Mouse (Mus musculus): ENCODE results near the gene Nabp2. TPM values are rescaled to one million over a fixed set of nuclear protein-coding genes. Genes with fewer than 3 reads are reported as not detected.

Gene Nabp2
- polyA plus RNA-seq, 1 experiment from 2014 or later, result 127 TPM

DNA sequence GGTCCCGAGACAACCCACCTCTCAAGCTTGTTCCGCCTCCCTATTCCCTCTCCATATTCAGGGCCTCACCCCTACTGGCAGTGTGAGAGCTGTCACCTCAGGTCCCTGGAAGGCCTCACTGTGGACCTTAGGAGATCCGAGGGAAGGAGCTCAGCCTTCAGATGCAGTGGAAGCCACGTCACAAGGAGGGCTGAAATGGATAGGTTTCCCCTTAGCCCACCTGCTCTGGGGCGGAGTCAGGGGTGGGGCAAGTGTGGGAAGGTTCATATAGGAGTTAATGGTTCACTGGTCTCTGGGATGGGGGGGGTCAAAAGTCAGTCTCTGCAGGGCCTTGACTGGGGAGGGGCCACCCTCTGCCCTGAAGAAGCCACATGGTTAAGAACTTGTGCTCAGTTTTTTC, 11.0 kb downstream of the Nabp2 start:
- H3K4me3 ChIP-seq, result no peak overlapping the region
- H3K4me2 ChIP-seq (replicated peaks), result no peak overlapping the region
- H3K36me3 ChIP-seq, result peaks cover 17% of the 10 kb centered on the region
- 0 out of 2 replicates have a peak overlapping the region, but pooled peaks have one; percentile 6 for H3K27ac ChIP-seq (replicated peaks)
- 39% methylated on average over 5 of the region's 5 CpGs for WGBS
- no peaks in the 10 kb centered on the region for H3K27me3 ChIP-seq
- H3K4me1 ChIP-seq, result peaks cover 13% of the 10 kb centered on the region
- H3K9me3 ChIP-seq, result no peaks in the 10 kb centered on the region
- no peak overlapping the region for H3K9ac ChIP-seq (replicated peaks)
- ATAC-seq (ENCODE audit: low FRiP score, low read depth), result no peak

DNA sequence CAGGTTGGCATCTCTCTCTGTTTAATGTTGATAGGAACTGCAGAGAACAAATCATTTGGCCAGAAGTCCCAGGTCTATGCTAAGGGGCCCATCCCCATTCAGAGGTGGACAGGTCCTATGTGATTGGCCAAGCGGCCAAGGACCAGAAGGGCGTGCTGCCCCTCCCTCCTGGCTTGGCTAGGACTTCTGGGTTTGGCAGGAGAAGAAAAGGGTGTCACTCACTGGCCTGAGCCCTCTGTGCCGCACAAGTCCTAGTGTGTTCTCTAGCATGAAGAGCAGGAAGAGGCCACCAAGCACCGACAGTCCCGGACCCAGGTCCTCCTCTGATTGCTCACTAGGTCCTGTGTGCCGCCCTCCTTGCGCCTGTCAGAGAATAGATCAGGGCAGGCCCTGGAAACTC, 13.8 kb downstream of the Nabp2 start:
- H3K27ac ChIP-seq (replicated peaks), result peak overlapping the region; percentile 54; the same call in 1 of the 2 replicates
- WGBS, result 68% methylated on average over 7 of the region's 7 CpGs
- H3K27me3 ChIP-seq, result no peaks in the 10 kb centered on the region
- H3K4me1 ChIP-seq, result peaks cover 21% of the 10 kb centered on the region
- no peak overlapping the region for H3K4me2 ChIP-seq (replicated peaks)
- peak; percentile 7; the same call in 1 of the 2 replicates for ATAC-seq (ENCODE audit: low FRiP score, low read depth)
- peak overlapping the region; percentile 21; the same call in 1 of the 2 replicates for H3K9ac ChIP-seq (replicated peaks)
- no peaks in the 10 kb centered on the region for H3K9me3 ChIP-seq
- no peak overlapping the region for H3K4me3 ChIP-seq
- peaks cover 28% of the 10 kb centered on the region for H3K36me3 ChIP-seq

DNA sequence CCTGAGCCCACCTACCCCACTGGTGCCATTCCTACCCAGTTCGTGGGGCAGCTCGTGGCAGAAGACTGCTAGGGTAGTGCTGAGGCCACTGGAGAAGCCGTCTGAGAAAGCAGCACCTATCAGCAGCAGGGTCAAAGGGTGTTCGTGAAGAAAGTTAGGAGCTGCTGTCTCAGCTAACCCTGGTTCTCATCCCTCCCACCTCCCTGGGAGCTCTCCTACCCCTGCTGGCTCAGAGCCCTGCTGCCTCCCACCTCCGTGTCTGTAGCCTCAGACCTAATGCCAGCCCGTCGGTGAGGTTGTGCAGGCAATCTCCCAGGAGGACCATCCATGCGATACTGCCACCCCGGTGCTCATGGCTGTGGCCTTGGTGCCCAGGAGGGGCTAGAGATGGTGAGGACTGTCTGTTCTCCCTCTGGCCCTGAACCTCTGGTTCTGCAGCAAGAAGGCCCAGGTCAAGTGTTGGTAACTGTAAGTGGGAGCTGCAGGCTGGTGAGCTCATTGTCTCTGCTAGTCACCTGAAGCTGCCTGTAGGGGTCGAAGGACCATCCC, 14.5 kb downstream of the Nabp2 start:
- no peaks in the 10 kb centered on the region for H3K27me3 ChIP-seq
- no peaks in the 10 kb centered on the region for H3K9me3 ChIP-seq
- 72% methylated on average over 10 of the region's 10 CpGs for WGBS
- H3K27ac ChIP-seq (replicated peaks), result 0 out of 2 replicates have a peak overlapping the region, but pooled peaks have one; percentile 0
- H3K9ac ChIP-seq (replicated peaks), result no peak overlapping the region
- no peak overlapping the region for H3K4me3 ChIP-seq
- H3K4me2 ChIP-seq (replicated peaks), result no peak overlapping the region
- peaks cover 35% of the 10 kb centered on the region for H3K36me3 ChIP-seq
- no peak for ATAC-seq (ENCODE audit: low FRiP score, low read depth)
- H3K4me1 ChIP-seq, result peaks cover 21% of the 10 kb centered on the region

DNA sequence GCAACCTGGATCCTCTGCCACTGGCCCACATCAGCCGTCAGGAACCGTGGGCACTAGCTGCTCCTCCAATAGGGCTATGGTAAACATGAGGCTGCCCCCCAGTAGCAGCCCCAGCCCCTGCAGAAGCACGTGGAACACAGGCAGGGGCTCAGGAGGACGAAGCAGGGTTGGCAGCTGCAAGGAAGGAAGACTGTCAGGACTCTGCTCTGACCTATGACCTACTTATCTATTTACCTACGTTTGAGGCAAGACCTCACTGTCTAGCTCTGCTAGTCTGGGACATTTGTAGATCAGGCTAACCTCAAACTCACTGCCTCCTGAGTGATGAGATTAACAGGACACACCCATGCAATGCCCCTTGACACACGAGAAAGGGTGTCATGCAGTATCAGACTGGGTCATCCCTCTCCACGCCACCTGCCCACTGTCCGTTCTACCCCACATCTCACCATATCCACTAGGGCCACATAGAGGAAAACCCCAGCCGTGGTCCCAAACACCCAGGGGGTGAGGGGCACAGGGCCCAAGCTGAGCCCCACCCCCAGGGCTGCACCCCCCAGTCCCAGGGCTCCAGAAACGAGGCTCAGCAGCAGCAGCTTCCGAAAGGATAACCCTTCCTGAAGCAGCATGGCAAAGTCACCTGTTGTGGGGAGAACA, 15.1 kb downstream of the Nabp2 start:
- H3K4me2 ChIP-seq (replicated peaks), result no peak overlapping the region
- ATAC-seq (ENCODE audit: low FRiP score, low read depth), result no peak
- 0 out of 2 replicates have a peak overlapping the region, but pooled peaks have one; percentile 0 for H3K27ac ChIP-seq (replicated peaks)
- H3K27me3 ChIP-seq, result no peaks in the 10 kb centered on the region
- H3K36me3 ChIP-seq, result peaks cover 36% of the 10 kb centered on the region
- H3K4me1 ChIP-seq, result peaks cover 21% of the 10 kb centered on the region
- 68% methylated on average over 11 of the region's 11 CpGs for WGBS
- H3K9me3 ChIP-seq, result no peaks in the 10 kb centered on the region
- no peak overlapping the region for H3K4me3 ChIP-seq
- H3K9ac ChIP-seq (replicated peaks), result no peak overlapping the region

DNA sequence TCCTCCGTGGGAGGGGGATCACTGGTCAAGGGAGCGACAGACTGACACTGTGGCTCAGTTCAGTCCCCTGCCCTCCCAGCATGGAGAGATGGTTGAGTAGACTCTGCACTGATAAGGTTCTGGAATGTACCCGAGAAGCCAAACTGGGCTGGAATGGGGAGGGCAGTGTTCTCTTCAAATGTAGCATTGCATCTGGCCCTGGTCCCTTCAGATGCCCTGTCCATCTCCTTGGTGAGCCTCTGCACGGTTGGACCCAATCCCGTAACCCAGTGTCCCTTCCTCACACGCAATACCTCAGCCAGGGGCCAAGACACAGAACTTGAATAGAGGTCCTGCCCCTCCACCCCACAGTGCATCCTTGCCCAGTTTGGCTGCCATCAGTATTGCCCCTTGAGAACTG, 19.4 kb downstream of the Nabp2 start:
- H3K4me2 ChIP-seq (replicated peaks), result no peak overlapping the region
- no peaks in the 10 kb centered on the region for H3K27me3 ChIP-seq
- no peak overlapping the region for H3K27ac ChIP-seq (replicated peaks)
- H3K9ac ChIP-seq (replicated peaks), result no peak overlapping the region
- no peak for ATAC-seq (ENCODE audit: low FRiP score, low read depth)
- peaks cover 9% of the 10 kb centered on the region; the same call in 1 of the 2 replicates for H3K4me1 ChIP-seq
- peaks cover 76% of the 10 kb centered on the region for H3K36me3 ChIP-seq
- H3K9me3 ChIP-seq, result no peaks in the 10 kb centered on the region
- H3K4me3 ChIP-seq, result no peak overlapping the region
- 86% methylated on average over 6 of the region's 6 CpGs for WGBS

DNA sequence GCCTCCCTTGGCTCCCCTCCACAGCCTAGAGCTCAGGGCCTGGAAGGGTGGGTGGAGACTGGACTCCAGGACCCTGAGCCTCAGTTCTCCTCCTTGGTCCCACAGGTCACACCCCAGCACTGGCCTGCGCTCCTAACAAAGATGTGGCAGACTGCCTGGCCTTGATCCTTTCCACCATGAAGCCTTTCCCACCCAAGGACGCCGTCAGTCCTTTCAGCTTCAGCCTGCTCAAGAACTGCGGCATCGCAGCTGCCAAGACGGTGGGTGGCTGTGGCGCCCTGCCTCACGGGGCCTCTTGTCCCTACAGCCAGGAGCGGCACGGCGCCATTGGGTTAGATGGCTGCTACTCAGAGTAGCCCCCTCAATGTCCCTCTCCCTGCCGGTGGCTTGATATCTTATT, 20.9 kb downstream of the Nabp2 start:
- Histone ChIP-seq H3K27ac (replicated peaks) (no peak overlapping the region), H3K27me3 (no peaks in the 10 kb centered on the region), H3K4me3 (no peak overlapping the region), H3K36me3 (peaks cover 85% of the 10 kb centered on the region), H3K9me3 (no peaks in the 10 kb centered on the region), H3K4me1 (peaks cover 8% of the 10 kb centered on the region; the same call in 1 of the 2 replicates), H3K9ac (replicated peaks) (no peak overlapping the region), H3K4me2 (replicated peaks) (no peak overlapping the region)
- ATAC-seq (ENCODE audit: low FRiP score, low read depth), result no peak
- 89% methylated on average over 12 of the region's 12 CpGs for WGBS

DNA sequence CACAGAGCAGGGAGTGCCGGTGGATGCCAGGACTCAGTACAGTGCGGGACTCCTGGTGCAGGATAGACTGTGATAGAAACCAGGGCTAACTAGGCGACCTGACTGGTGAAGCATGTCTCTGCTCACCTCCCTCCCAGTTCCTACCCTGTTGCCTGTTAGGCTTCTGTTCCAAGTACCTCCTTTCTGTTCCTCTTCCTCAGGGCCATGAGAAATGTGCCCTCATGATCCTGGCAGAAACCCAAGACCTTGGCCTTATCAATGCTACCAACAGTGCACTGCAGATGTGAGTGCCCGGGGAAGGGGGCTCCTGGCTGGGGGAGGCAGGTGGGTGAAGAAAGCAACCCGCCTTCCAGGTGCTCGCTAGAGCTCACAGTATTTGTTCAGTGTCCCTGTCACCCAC, 21.7 kb downstream of the Nabp2 start:
- Histone ChIP-seq H3K4me1 (peaks cover 8% of the 10 kb centered on the region; the same call in 1 of the 2 replicates), H3K27ac (replicated peaks) (no peak overlapping the region), H3K9me3 (no peaks in the 10 kb centered on the region), H3K36me3 (peaks cover 93% of the 10 kb centered on the region), H3K27me3 (no peaks in the 10 kb centered on the region), H3K4me2 (replicated peaks) (no peak overlapping the region), H3K4me3 (no peak overlapping the region), H3K9ac (replicated peaks) (no peak overlapping the region)
- ATAC-seq (ENCODE audit: low FRiP score, low read depth), result no peak
- 92% methylated on average over 6 of the region's 6 CpGs for WGBS

DNA sequence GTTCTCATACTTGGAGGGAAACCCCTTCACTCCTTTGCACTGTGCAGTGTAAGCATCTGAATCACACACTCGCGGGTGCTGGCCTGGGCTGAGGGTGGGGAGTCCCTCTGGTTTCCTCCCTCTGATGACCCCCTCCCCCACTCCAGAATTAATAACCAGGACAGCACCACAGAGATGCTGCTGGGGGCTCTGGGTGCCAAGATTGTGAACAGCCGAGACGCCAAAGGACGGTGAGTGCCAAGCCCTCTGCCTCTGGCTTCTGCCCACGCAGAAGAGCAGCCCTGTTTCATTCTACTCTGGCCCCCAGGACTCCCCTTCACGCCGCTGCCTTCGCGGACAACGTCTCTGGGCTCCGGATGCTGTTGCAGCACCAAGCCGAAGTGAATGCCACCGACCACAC, 22.4 kb downstream of the Nabp2 start:
- Histone ChIP-seq H3K9me3 (no peaks in the 10 kb centered on the region), H3K9ac (replicated peaks) (no peak overlapping the region), H3K36me3 (peaks cover 99% of the 10 kb centered on the region), H3K27ac (replicated peaks) (no peak overlapping the region), H3K4me2 (replicated peaks) (no peak overlapping the region), H3K4me1 (peaks cover 7% of the 10 kb centered on the region; the same call in 1 of the 2 replicates), H3K27me3 (no peaks in the 10 kb centered on the region), H3K4me3 (no peak overlapping the region)
- no peak for ATAC-seq (ENCODE audit: low FRiP score, low read depth)
- 90% methylated on average over 14 of the region's 14 CpGs for WGBS

DNA sequence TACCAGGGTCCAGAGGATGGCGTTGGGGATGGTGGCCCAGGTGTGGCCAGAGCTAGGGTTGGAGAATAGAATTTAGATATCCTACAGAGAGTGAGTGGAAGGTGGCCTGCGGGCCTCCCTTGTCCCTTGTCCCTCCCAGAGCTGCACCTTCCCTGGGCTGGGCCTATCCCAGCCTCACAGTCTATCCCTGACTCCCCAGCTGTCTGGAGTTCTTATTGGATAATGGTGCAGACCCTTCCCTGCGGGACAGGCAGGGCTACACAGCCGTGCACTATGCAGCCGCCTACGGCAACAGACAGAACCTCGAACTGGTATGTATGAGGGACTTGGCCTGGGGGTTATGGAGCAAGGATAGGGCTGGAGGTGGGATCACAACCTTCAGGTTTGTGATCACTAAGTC, 25.4 kb downstream of the Nabp2 start:
- H3K4me1 ChIP-seq, result no peaks in the 10 kb centered on the region
- no peak overlapping the region for H3K9ac ChIP-seq (replicated peaks)
- peaks cover 98% of the 10 kb centered on the region for H3K36me3 ChIP-seq
- H3K27ac ChIP-seq (replicated peaks), result no peak overlapping the region
- no peak overlapping the region for H3K4me2 ChIP-seq (replicated peaks)
- H3K4me3 ChIP-seq, result no peak overlapping the region
- no peak for ATAC-seq (ENCODE audit: low FRiP score, low read depth)
- 93% methylated on average over 7 of the region's 7 CpGs for WGBS
- H3K27me3 ChIP-seq, result no peaks in the 10 kb centered on the region
- H3K9me3 ChIP-seq, result no peaks in the 10 kb centered on the region

DNA sequence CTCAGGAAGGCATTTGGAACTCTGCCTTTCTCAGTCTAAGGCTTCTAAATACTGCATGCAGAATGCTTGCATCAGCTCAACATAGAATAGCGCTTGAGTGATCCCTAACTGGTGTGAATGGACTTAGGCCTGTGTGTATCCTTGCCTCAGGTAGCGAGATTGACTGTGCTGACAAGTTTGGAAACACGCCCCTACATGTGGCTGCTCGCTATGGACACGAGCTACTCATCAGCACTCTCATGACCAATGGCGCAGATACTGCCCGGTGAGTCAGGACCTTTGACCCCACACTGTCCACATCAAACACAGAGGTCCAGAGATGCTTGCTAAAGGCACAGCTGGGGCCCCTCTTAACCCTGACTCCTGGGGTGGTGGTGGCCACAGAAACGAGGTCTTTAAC, 28.8 kb downstream of the Nabp2 start:
- 88% methylated on average over 8 of the region's 8 CpGs for WGBS
- Histone ChIP-seq H3K9me3 (no peaks in the 10 kb centered on the region), H3K36me3 (peaks cover 87% of the 10 kb centered on the region)

DNA sequence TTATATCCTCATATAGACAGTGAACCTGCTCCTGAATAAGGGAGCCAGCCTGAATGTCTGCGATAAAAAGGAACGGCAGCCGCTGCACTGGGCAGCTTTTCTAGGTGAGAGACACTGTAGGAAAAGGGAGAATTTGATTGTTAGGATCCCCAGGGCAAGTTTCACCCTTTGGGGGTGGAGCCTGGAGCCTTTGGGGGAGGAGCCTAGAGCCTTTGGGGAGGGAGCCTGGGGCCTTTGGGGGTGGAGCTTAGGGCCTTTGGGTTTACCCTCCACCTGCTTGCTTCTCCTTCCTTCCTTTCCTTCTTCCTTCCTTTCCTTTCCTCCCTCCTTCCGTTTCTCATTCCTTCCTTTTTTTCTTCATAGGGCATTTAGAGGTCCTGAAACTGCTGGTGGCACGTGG, 30.7 kb downstream of the Nabp2 start:
- WGBS, result 89% methylated on average over 5 of the region's 5 CpGs
- Histone ChIP-seq H3K4me1 (peaks cover 25% of the 10 kb centered on the region), H3K4me2 (replicated peaks) (no peak overlapping the region), H3K4me3 (no peak overlapping the region), H3K9ac (replicated peaks) (no peak overlapping the region), H3K27me3 (no peaks in the 10 kb centered on the region), H3K36me3 (peaks cover 68% of the 10 kb centered on the region), H3K9me3 (no peaks in the 10 kb centered on the region), H3K27ac (replicated peaks) (no peak overlapping the region)
- ATAC-seq (ENCODE audit: low FRiP score, low read depth), result no peak

More for the DNA sequence above, 28.8 kb downstream of the Nabp2 start:
- no peak for ATAC-seq (ENCODE audit: low FRiP score, low read depth)
- Histone ChIP-seq H3K27me3 (no peaks in the 10 kb centered on the region), H3K4me1 (peaks cover 17% of the 10 kb centered on the region), H3K4me3 (no peak overlapping the region), H3K27ac (replicated peaks) (no peak overlapping the region), H3K4me2 (replicated peaks) (no peak overlapping the region), H3K9ac (replicated peaks) (no peak overlapping the region)

DNA sequence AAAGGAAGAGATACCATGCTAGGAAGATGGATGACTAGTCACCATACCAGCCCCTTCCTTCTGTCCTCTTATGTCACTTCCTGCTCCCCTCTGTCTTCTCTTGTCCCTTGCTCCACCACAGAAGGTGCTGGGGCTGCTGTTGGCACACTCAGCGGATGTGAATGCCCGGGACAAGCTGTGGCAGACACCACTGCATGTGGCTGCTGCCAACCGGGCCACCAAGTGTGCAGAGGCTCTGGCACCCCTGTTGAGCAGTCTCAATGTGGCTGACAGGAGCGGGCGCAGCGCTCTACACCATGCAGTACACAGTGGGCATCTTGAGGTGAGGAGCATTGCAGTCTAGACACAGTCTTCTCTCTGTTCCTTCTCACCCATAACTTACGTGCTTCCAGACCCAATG, 32.0 kb downstream of the Nabp2 start:
- H3K4me2 ChIP-seq (replicated peaks), result peak overlapping the region; percentile 69; the same call in 1 of the 2 replicates
- peaks cover 1% of the 10 kb centered on the region; the same call in 1 of the 2 replicates for H3K9me3 ChIP-seq
- H3K27me3 ChIP-seq, result no peaks in the 10 kb centered on the region
- H3K4me1 ChIP-seq, result peaks cover 25% of the 10 kb centered on the region
- H3K9ac ChIP-seq (replicated peaks), result peak overlapping the region; percentile 99; the same call in 1 of the 2 replicates
- no peak for ATAC-seq (ENCODE audit: low FRiP score, low read depth)
- H3K4me3 ChIP-seq, result no peak overlapping the region
- no peak overlapping the region for H3K27ac ChIP-seq (replicated peaks)
- WGBS, result 96% methylated on average over 7 of the region's 7 CpGs
- peaks cover 55% of the 10 kb centered on the region for H3K36me3 ChIP-seq

Data from midbrain, embryonic 12.5 days (tissue).